Mouse (Mus musculus) cerebellum, adult 2 months (tissue): ENCODE data around the gene Slc25a19.
"Not testable (repeated sequence)": the region's sequence is repeated elsewhere in the genome, so short reads cannot be mapped to it uniquely, and the experiment has no call there.

ENCODE experiments used
- CTCF ChIP-seq: fragments of 200-500 bp; IDR thresholded peaks from 2 replicates; pipeline ENCODE4 v1.5.1; 2011; ENCODE audit warnings: low read depth, mild to moderate bottlenecking, control low read depth, low read length, moderate library complexity, borderline replicate concordance; ENCODE audit not compliant: insufficient read depth
- POLR2A ChIP-seq: fragments of 200-500 bp; IDR thresholded peaks from 2 replicates; pipeline ENCODE4 v1.6.1; 2011; ENCODE audit warnings: low read length, control low read depth, borderline replicate concordance; ENCODE audit not compliant: insufficient read depth

GRCm38 (mm10) chr11:115645498-115645897 is 17.4 kb upstream of the Slc25a19 start:
- TF ChIP-seq POLR2A, CTCF: not testable (repeated sequence)
